Mouse (Mus musculus) cerebellum, adult 9-10 months (tissue): ENCODE data around the gene Aunip.

Experiments used
- DNase-seq: peaks from one replicate; pipeline ENCODE4 v3.0.0; 2022

Aunip gene

GRCm38 (mm10) chr4:134510845-134511411, at the start of gene Aunip:
Aunip (plus strand) TSS chr4:134510999.
- DNase-seq: peak; percentile 80

GRCm38 (mm10) chr4:134461252-134461651, 49.5 kb upstream of the Aunip start:
- DNase-seq: no peak

DNA sequence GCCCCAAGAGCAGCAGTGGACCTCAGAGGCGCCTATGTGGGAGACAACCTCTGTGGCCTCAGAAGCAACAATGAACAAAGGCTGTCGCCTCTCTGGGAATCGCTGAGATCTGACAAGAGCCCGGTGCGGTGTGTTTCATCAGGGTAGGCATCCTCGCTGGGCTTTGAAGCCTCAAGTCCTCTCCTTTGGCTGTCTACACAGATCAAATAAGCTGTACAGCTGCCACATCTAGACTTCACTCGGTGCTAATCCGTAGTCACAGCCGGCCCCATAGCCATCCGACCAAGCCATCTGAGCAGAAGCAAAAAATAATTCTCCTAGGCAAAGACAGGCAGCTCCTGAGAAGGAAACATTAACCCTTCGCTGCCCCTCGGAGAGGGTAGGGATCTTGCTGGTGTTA, 45.0 kb upstream of the Aunip start:
- DNase-seq: no peak

GRCm38 (mm10) chr4:134466381-134467262, 44.2 kb upstream of the Aunip start:
- no peak for DNase-seq

DNA sequence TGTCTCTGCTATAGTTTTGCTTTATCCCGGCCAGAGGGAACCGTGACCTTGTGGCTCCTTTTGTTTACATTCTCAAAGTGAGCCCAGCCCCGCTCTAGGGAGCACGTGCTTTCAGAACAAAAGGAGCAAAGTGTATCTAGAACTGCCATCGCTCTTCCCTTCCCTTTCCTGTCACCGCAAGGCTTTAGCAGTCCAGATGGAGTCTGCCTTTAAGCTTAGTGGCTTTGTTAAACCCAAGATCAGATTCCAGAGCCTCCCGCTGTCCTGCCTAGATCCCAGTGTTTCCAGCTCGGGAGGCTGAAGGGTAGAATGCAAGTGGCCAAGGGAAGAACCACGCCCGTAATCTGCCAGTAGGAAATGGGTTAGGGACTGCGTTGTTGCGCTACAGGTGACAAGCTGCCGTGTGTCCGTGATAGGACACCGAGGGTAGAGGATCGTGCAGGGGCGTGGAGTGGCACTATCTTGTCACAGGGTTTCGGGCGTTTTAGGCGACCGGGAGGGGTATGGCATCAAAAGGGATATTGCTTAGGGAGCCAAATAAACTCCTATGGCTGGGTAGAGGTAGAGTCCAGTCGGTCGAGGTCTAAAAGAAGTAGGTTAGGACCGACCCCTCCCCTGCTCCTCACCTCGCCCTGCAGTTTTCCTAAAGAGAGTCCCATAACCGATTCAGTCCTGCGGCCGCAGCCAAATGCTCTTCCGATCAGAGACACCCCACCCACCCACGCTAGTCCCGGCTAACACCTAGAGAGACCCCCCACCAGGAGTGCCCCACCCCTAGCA, 43.2 kb upstream of the Aunip start:
- peak; percentile 75 for DNase-seq

DNA sequence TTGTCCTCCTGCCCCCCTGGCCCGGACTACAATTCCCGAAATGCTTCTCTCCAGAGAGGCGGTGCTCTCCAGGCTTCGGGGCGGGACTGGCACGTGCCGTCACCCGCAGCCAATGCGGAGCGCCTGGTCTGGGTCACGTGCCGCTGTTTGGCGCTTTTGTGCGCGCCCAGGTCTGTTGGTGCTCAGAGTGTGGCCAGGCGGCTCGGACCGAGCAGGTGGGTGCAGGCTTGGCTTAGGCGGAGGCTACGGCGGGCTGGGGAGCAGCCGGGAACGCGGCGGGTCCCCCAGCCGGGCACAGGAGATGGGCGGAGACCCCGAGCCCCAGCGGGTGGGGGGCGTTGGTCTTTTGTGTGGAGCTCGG, 42.6 kb upstream of the Aunip start, which contains the start of gene Stmn1:
Gene Stmn1, plus strand, starts transcription at position 106 of the 361 bp plus-strand sequence.
- peak; percentile 97 for DNase-seq

DNA sequence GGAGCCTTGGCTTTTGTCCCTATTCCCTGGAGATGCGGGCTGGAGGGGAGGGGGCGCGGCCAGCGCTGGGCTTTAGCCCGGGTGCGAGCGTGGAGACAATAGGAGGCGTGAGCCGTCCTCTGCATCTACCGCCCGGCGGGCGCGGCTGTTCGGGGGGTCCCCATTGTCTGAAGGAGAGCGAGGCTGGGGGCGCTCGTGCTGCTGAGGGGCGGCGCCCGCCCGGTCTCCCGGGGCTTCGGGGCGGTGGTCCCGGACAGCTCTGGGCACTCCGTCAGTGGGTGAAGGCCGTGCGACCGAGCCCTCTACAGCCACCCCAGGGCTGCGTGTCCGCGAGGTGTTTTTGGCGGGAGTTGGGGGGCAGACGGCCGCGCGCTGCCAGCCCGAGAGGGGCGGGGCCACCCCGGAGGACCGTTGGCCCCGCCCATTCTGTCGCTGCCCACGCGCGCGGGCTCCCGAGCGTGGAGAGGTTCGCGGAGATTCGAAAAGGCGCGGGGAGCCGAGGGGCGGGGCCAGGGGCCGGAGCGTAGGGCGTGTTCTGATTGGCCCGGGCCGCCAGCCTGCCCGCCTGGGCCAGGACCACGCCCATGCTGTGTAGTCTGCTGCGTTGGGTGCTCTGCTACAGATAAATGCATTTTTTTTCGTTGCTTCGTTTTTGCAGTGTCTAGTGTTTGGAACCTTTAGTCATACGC, 42.1 kb upstream of the Aunip start:
- peak; percentile 95 for DNase-seq

- DNase-seq: no peak
Measured at GRCm38 (mm10) chr4:134469341-134469796, 41.4 kb upstream of the Aunip start.

GRCm38 (mm10) chr4:134469985-134470384, 40.8 kb upstream of the Aunip start:
- no peak for DNase-seq

DNA sequence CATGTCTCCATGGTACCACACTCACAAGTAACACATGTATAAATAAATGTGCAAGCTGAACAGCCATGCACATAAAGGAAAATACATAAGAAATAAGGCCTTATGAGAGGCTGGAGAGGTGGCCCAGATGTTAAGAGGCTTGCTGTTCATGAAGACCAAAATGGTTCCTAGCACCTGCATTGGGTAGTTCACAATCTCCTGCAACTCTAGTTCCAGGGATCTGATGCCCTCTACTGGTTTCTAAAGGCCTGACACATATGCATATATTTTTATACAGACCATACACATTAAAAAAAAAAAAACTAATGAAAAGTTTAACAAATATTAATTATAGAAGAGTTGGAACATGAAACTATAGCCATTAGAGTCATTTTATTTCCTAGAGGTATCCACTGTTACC, 39.3 kb upstream of the Aunip start:
- no peak for DNase-seq

GRCm38 (mm10) chr4:134473764-134474163, 37.0 kb upstream of the Aunip start:
- DNase-seq: no peak

GRCm38 (mm10) chr4:134474240-134474639, 36.6 kb upstream of the Aunip start:
- DNase-seq: no peak

- DNase-seq: peak; percentile 75
Measured at GRCm38 (mm10) chr4:134476899-134477298, 33.9 kb upstream of the Aunip start.

- DNase-seq: peak; percentile 97
Measured at GRCm38 (mm10) chr4:134478031-134478430, 32.8 kb upstream of the Aunip start.

GRCm38 (mm10) chr4:134479839-134480238, 31.0 kb upstream of the Aunip start:
- DNase-seq: no peak

DNA sequence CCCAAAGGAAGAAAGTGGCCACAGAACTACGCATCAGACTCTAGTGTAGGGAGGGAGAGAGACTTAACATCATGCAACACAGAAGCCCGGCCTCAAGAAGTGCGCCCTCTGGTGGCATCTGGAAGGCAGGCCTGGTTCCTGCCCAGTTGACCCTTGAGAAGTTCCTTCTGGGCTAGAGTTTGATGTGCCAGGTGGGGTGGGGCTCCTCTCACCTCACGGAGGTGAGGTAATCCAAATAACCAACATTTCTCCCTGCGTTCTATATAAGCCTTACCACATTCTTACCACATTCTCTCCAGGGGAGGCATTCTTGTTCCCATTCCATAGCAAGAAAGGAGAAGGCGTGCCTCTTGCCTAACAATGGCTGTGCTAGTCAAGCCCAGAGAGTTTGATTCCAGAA, 29.9 kb upstream of the Aunip start:
- peak; percentile 87 for DNase-seq

DNA sequence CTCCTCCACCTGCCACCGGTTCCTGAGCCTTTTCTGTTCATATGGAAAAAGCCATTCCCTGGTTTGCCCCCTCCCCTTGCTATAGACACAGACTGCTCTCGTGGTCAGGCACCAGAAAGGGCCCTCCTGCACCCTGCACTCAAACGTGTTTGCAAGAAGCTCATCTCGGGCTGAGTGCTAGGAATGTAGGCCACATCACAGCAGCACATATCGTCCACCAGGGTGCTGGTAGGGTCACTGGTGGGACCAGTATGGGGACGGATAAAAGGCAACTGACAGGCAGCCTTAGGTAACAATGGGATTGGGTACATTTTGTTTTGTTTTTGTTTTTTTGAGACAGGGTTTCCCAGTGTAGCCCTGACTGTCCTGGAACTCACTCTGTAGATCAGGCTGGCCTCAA, 29.5 kb upstream of the Aunip start:
- DNase-seq: no peak

- DNase-seq: peak; percentile 74
Measured at GRCm38 (mm10) chr4:134482442-134482841, 28.4 kb upstream of the Aunip start.

- no peak for DNase-seq
Measured at GRCm38 (mm10) chr4:134483078-134483688, 27.6 kb upstream of the Aunip start.

- DNase-seq: peak; percentile 95
Measured at GRCm38 (mm10) chr4:134483696-134484095, 27.1 kb upstream of the Aunip start.

DNA sequence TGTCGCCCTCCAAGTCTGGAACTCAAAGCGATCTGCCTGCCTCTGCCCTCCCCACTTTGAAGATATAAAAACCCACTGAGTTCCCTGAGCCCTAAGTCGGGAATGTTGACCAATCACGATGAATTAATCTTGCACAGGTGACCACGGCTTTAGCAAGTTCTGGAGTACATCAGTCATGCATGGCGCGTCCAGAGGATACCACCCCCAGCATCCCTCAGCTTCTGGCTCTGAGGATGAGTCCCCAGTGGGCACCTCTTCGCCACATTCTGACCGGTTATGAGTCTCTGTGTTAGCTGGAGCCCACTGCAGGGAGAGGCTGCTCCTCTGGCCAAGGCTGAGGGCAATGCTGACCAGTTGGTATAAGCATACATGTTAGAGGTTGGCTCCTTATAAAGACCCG, 26.6 kb upstream of the Aunip start:
- DNase-seq: peak; percentile 77

GRCm38 (mm10) chr4:134485151-134485900, 25.5 kb upstream of the Aunip start:
- DNase-seq: no peak
